Mouse (Mus musculus): ENCODE data around the gene 5830411N06Rik. TPM values are rescaled to one million over a fixed set of nuclear protein-coding genes. Genes with fewer than 3 reads are reported as not detected.

5830411N06Rik gene
- under 1 TPM in 2 of 4 experiments, not detected in 2; 0.17 to 0.32 TPM for total RNA-seq (2022)

DNA sequence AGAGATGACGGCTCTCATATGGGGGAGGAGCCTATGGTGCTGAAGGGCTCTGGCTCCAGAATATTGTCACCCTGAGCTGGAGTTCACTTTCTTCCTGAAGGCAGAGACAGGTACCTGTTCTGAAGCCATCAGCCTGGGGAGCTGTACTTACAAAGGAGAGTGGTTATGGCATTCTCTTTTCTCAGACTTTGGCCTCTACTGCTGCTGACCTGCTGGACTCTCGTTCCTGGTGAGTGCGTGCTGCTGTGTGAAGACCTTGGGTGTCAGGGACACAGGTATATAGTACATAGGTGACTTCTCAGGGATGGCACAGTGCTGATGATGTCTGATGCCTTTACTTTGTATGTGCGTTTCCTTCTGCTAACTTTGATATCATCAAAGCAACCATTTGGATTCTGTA, at the start of gene 5830411N06Rik:
TSS of gene 5830411N06Rik (plus strand) at position 69 of the 400 bp plus-strand sequence.
- DNase-seq (ENCODE audit: low spot score in 2 of 2), result no peak

DNA sequence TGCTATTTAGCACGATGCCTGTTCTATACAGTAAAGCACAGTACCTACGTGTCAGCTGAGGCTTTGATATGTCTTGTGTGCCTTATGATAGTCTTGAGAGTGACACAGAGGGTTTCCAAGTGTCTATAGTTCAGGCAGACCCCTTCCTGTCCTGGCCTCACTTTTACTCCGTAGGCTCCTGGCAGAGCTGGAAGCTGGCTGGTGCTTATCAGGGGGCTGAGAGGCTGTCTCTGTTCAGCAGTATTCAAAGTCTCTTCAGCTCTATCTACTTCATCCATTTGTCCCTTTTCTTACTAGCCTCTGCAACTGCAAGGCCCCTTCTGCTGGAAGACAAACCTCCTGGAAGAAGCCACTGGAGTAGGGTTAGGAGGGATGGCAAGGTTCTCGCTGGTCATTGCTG, 46.0 kb upstream of the 5830411N06Rik start:
- no peak for DNase-seq (ENCODE audit: low spot score in 2 of 2)

DNA sequence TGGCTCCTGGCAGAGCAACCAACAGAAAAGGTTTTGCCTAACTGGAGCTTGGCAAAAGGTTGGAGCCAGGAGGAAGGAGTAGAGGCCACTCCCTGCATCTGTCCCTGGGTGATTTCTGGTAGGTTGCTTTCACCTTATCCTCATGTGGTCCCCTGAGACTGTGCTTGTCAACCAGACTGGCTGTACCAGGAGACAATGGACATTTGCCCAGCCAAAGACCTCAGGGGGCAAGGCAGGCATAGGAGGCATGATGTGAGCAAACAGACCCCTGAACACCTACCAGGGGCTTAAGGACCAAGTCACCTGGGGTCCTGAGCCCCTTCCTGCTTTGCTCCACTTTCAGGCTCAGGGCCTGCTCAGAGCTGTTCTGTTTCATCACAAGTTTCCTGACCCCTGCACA, 41.2 kb upstream of the 5830411N06Rik start, which contains the start of gene Olfr524:
TSS of gene Olfr524 (minus strand) at position 101 of the 400 bp plus-strand sequence.
- no peak for DNase-seq (ENCODE audit: low spot score in 2 of 2)

DNA sequence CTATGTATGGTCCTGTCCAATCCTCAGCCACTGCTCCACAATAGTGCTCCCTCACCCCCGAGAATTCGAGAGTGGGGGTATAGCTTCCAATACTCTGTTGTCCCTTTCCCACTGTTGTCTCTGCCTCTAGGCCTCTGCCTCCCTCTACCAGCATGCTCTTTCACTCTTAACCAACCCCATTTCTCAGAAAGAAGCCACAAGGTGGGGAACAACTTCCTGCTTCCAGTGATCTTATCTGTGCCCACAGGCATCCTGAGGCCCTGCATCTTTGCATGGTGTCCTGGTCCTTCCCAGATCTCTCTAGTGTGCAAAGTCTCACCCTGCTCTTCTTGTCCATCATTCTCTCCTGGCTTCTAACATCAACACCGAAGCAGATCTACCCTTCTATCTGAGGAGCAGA, 40.2 kb upstream of the 5830411N06Rik start:
- no peak for DNase-seq (ENCODE audit: low spot score in 2 of 2)

DNA sequence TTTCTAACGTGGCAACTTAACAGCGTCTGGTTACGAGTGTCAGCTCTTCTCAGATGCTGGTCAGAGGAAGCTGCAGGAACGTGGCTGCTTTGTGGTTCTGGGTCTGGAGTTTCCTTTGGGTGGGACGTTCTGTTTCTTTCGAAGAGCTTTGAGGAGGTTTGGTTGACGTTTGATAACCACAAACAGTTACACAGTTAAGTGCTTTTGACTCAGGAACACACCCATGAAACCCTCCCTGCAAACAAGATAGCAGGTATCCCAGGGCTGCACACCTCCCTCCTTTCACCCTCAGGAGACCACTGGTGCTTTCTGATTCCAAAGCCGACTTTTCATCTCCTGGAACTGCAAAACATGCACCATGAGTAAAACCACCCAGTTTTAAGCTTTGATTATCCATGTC, 38.9 kb upstream of the 5830411N06Rik start:
- no peak for DNase-seq (ENCODE audit: low spot score in 2 of 2)

DNA sequence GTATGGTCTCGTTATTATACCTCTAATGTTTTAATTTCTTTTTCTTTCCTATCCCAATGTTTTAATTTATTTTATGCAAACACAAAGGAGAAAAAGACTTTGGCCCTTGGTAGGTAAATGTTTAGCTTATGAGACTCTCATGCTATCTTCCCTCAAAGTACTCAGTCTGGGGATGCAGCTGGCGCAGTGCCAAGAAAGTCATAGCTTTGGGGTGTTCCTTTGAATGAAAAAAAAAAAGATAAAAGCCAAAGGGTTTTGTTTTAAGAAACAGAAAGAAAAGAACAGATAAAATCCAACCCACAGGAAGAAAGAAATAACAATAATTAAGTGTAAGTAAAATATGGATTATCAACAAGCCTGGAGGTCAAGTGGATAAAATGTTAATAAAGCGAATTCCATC, 38.4 kb upstream of the 5830411N06Rik start:
- DNase-seq (ENCODE audit: low spot score in 2 of 2), result no peak

DNA sequence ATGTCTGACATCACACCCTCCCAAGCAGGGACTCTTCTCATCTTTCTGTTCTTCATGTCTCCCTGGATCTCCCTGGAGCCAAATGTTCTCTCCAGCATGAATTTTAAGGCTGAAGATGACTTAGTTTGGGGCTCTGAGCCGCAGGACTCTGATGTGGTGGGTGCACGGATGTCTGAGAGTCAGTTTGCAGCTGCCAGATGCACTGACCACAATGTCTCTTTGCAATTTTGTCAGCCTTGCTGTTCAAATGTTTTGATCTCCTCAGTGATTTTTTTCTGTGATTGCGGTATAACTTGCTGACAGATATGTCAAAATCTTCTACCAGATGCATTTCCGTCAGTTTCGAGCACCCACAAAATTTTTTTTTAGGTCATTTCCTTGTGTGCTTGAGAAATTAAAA, 33.2 kb upstream of the 5830411N06Rik start:
- no peak for DNase-seq (ENCODE audit: low spot score in 2 of 2)

DNA sequence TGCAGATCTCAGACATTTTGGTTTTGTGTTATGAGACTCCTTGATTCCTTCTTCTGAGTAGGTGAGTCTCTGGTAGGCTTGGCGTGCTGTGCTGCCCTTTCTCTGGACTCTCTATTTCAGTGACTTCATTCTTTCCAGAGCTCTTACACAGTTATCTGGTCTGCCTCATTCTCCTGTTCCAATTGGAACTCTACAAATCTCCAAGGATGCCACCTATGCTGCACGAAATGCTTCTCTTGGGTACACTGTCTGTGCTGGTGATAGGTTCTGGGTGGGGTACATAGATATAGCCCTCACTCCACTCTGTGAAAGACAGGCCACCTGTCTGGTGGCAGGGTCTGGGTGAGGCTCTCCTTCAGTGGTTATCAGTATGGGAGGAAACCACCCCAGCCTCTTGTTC, 29.1 kb upstream of the 5830411N06Rik start, which contains the start of gene Cd163l1:
TSS of gene Cd163l1 (plus strand) at position 301 of the 400 bp plus-strand sequence.
- no peak for DNase-seq (ENCODE audit: low spot score in 2 of 2)

DNA sequence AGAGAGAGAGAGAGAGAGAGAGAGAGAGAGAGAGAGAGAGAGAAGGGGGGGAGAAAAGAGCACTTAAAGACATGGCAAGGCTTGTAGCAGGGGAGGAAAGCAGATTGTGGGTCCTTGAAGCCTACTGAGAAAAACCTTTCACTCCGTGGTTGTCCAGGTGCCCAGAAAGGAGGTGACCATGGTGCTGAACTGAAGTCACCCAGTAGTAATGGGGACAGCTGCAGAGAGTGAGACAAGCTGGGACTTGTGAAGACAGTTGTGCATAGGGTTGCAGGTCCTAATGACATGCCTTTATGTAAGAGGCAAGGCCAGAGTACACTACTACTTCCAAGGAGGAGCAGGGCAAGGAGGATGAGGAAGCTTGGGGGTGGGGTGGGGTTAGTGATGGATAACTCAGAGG, 27.8 kb upstream of the 5830411N06Rik start:
- DNase-seq (ENCODE audit: low spot score in 2 of 2), result no peak

DNA sequence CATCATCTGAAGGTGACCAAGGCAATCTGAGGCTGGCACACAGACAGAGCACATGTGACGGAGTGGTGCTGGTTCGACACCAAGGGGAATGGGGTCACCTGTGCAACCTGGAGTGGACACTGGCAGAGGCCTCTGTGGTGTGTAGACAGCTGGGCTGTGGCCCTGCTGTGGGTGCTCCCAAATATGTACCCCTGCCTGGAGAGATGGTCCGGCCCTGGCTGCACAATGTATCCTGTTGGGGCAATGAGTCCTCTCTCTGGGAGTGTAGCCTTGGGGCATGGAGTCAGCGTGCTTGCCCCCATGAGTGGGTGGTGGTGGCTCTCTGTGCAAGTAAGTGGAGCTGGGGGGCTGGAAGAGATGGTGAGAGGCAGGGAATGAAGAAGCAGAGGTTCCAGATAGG, 26.7 kb upstream of the 5830411N06Rik start:
- no peak for DNase-seq (ENCODE audit: low spot score in 2 of 2)

DNA sequence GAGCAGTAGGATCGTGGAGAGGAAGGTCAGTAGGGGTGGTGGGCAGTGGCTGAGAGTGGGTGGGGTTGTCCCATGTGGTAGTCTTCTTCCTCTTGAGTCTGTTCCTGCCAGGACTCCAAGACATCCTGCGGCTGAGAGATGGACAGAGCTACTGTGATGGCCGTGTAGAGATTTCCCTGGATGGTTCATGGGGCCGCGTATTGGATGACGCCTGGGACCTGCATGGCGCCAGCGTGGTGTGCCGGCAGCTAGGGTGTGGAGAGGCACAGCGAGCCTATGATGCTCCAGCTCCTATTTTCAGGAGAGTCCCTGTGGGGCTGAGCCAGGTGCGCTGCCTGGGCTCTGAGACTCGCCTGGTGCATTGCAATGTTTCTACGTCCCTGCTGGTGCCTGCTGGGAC, 22.9 kb upstream of the 5830411N06Rik start:
- DNase-seq (ENCODE audit: low spot score in 2 of 2), result no peak

DNA sequence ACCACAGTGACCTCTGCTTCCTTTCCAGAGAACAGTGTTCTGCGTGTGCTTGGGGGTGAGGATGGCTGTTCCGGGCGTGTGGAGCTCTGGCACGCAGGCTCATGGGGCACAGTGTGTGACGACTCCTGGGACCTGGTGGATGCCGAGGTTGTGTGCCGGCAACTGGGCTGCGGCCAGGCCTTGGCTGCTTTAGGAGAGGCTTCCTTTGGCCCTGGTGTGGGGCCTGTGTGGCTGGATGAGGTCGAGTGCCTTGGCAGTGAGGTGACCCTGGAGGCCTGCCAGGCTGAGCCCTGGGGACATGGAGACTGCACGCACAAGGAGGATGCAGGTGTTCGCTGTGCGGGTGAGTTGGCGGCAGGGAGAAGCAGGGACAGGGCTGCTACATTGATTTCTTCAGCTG, 18.6 kb upstream of the 5830411N06Rik start:
- DNase-seq (ENCODE audit: low spot score in 2 of 2), result no peak

DNA sequence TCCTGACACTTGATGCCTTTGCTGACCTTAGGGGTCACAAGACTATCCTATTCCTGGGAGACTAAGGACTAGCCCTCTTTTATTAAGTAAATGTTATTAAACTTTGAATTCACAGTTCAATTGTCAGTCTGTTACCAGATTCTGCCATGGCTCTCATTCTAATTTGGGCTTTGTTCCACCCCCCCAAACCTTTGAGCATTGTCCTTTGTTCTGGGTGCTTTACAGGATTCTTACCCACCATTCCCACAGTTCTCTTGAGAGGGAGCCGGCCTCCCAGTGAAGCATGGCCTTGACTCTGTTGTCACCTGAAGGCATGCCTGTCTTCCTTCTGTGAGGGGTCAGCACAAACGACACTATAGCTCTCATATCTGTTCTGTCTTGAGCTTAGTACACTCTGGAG, 16.1 kb upstream of the 5830411N06Rik start:
- DNase-seq (ENCODE audit: low spot score in 2 of 2), result no peak

DNA sequence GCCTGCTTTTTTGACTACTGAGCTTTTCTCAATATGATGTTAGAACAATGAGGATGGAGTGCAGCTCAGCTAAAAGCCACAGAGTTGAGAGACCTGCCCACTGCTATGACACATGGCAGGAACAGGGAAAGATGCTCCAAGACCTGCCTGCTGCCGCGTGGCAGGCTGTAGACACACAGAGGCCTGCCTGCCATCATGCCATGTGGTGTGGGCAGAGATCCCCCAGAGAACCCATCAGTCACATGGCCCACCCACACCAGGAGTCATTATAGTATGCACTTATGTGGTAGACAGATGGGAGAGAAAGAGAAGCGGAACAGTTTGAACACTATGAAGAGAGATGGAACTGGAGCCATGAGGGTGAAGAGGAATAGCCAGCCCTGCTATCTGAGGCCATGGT, 13.4 kb upstream of the 5830411N06Rik start:
- no peak for DNase-seq (ENCODE audit: low spot score in 2 of 2)

DNA sequence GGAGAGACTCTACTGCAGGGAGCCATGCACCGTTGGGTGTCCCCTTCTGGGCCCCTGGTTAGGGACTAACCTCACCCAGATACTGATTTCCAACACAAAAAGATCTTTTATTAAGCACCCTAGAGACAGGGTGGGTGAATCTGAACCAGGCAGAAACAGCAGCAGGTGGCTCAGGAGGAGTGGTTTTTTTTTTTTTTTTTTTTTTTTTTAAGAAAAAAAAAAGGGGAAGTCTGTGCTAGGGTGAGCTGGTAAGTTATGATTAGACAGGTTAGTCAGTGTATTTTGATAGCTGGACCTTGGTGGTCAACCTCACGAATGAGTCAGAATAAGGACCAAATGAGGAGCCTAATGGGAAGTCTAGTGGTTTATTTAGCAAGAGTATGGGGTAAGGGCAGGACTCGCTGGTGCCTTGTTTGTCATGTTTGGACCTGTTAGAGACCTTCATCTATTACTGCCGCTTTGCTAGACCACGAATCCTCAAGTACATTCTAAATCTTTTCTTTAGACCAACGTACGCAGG, 6.8 kb downstream of the 5830411N06Rik start:
- DNase-seq (ENCODE audit: low spot score in 2 of 2), result no peak

DNA sequence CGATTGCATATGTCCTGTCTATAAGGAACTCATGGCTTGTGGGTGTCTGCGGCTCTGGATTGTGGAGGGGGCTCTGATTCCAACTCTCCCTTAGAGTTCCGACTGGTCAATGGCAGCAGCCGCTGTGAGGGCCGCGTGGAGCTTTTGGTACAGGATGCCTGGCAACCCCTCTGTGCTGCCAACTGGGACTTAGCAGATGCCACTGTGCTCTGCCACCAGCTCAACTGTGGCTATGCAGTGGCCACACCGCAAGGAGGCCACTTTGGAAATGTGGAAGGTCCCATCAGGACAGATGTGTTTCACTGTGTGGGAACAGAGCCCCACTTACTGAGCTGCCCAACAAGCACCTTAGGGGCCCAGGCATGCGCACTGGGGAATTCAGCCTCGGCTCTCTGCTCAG, 48.7 kb downstream of the 5830411N06Rik start:
- no peak for DNase-seq (ENCODE audit: low spot score in 2 of 2)

DNA sequence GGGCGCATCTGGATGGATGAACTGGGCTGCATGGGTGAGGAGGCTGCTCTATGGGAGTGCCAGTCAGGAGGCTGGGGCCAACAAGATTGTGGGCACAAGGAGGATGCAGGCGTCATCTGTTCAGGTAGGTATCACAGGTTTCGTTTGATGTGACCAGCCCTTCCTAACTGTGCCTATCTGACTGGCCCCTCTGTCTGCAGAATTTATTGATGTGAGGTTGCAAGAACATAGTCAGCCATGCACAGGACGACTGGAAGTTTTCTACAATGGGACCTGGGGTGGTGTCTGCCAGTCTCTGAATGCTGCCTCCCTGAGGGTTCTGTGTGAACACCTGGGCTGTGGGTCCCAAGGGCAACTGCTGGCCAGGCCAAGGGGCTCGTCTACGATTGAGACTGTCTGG, 49.8 kb downstream of the 5830411N06Rik start:
- DNase-seq (ENCODE audit: low spot score in 2 of 2), result no peak

DNA sequence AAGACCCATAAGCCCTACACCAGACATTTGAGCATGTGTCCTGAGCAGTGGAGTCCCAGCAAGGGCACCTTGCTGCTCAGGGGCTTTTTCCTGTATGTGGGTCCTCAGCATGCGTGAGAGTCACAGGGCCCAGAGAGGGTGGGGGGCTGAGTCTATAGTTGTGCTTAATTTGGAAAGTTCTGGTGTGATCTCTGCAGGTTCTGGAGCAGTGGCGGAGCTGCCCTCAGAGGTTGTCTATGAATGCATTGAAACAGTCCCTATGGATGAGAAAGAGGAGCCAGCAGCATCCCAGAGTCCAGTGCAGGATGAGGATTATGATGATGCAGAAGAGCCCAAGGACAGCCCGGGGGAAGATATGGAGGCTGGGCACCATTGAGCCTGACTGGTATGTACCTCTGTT, 52.3 kb downstream of the 5830411N06Rik start:
- no peak for DNase-seq (ENCODE audit: low spot score in 2 of 2)

DNA sequence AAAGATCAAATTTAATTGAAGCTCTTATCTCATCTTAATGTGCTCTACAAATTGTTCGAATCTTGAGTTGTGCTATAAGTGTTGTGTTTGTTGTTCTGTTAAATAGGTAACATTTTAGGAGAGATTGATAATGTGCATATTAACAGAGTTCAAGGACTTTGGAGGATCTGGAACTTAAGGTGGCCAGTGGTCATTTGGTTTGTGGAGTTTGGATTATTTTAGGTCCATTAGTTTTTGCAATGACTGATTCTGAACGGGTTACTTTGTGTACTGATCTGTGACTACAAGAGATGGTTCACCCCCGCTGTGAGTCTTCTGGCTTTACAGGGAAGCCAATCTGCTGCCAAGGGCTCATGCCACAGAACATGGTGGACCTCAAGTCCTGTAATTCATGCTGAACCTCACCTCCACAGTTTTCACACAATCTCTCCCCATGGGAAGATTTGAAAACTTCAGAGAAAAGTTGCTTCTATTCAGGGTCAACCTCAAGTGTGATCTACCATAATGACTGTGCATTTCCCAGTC, 72.8 kb downstream of the 5830411N06Rik start:
- no peak for DNase-seq (ENCODE audit: low spot score in 2 of 2)

DNA sequence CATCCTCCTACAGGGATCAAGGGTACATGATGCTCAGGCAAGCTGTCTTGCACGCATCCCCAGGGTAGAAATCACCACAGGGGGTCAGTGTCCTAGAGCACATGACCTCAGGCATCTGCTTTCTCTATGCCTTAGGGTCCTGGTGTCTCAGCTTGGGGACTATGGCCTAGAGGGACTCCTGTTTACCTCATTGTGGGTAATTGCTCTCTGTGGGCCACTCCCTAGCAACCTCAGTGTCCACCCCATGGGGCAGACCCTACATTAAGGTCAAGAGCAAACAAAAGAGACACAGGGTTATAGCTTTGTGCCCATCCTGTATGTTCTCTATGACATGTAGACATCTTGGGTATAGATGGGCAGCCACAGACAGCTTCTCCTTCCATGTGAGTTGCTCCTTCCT, 73.5 kb downstream of the 5830411N06Rik start, which contains the start of gene Olfr525:
TSS of gene Olfr525 (plus strand) at position 301 of the 400 bp plus-strand sequence.
- no peak for DNase-seq (ENCODE audit: low spot score in 2 of 2)

DNA sequence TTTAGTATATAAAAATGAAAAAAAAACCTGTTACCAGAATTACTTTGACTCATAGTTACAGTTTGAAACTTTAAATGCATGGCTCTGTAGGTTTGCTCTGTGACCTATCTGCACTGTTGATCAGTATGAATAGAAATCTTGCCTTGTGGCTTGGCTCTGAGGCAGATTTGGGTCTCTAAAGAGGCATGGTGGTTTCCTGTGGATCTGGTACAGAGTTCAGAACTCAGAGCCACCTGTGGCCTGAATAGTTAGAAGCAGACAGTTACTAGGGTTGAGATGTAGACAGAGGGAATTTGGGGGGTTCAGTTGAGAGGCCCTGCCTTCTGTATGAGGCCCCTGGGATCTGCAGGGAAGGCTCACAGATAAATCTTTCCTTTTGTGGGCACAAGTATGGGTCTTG, 74.1 kb downstream of the 5830411N06Rik start:
- DNase-seq (ENCODE audit: low spot score in 2 of 2), result no peak

DNA sequence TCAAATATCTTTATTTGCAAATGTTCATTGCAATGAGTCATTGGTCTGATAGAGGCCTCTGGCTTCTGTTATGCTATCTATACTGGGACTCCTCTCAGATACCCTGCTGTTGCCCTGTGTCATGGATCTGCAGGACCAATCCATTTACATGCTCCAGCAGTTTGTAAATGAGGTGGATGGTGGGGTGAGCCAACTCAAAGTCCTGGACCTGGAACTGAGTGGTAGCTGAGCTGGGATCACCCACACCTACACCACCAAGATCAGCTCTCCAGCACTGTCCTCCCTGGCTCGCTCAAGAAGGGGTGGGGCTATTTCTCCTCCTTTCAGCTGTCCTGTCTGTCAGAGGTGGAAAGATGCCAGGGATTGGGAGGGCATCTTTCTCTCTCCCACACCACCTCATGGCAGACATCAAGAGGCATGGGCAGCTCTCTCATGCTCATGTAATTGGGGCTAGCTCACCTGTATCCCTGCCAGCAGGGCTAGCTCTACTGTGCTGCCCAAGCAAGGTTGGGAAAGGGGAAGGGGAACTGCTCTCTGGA, 82.8 kb downstream of the 5830411N06Rik start:
- DNase-seq (ENCODE audit: low spot score in 2 of 2), result no peak

DNA sequence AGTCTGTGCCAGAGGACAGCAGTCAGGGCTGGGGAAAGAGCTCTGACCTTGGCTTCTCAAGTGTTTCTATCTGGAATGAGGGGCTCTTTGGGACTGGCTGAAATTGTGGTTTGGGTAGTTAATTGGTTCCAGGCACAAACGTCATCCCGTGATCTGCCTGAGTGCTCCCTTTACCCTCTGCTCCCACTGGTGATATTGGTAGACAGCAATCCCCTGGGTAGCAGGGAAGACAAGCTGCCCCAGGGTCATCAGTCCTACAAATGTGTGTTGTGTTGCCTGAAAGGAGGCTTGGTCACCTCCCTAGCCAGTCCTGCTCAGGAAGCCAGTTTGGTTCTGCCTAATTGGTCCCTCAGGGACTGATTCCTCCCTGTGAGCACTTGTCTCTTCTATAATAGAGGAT, 86.6 kb downstream of the 5830411N06Rik start, which contains the start of gene Olfr527:
TSS of gene Olfr527 (plus strand) at position 301 of the 400 bp plus-strand sequence.
- no peak for DNase-seq (ENCODE audit: low spot score in 2 of 2)
